Mouse (Mus musculus): ENCODE results near the gene Olfr1054.
"Not testable (repeated sequence)": the region's sequence is repeated elsewhere in the genome, so short reads cannot be mapped to it uniquely, and the experiment has no call there.

The Olfr1054 gene

GRCm38 (mm10) chr2:86335333-86335732 lies at the start of gene Olfr1054:
Gene Olfr1054 (minus strand): TSS chr2:86335433.
- no peak for DNase-seq

- DNase-seq: no peak
Measured at GRCm38 (mm10) chr2:86378293-86378692, 43.1 kb upstream of the Olfr1054 start, which contains the start of gene Olfr1057. Gene Olfr1057 (minus strand): TSS chr2:86378393.

- not testable (repeated sequence) for DNase-seq
Measured at GRCm38 (mm10) chr2:86366342-86366741, 31.1 kb upstream of the Olfr1054 start.

- no peak for DNase-seq
Measured at GRCm38 (mm10) chr2:86362369-86362768, 27.1 kb upstream of the Olfr1054 start, which contains the start of gene Olfr1056. Gene Olfr1056 (minus strand): TSS chr2:86362469.

- DNase-seq: not testable (repeated sequence)
Measured at GRCm38 (mm10) chr2:86351751-86352150, 16.5 kb upstream of the Olfr1054 start.

- DNase-seq: no peak
Measured at GRCm38 (mm10) chr2:86350184-86350583, 15.0 kb upstream of the Olfr1054 start, which contains the start of gene Olfr1055. Gene Olfr1055 (minus strand): TSS chr2:86350284.

- DNase-seq: no peak
Measured at GRCm38 (mm10) chr2:86315184-86315583, 20.0 kb downstream of the Olfr1054 start, which contains the start of gene Olfr1053. Gene Olfr1053 (minus strand): TSS chr2:86315284.

- DNase-seq: no peak
Measured at GRCm38 (mm10) chr2:86292155-86292554, 43.1 kb downstream of the Olfr1054 start, which contains the start of gene Olfr1052. Gene Olfr1052 (plus strand): TSS chr2:86292455.
